Mouse (Mus musculus) lung, postnatal 0 days (tissue): ENCODE data around the gene Arsa. TPM values are rescaled to one million over a fixed set of nuclear protein-coding genes. Genes with fewer than 3 reads are reported as not detected.
A peak's percentile ranks its signal among the peaks of the same experiment; 100 is the strongest.

Source experiments
- ATAC-seq: fragments of 200-750 bp; cut with Nextera tagmentation; 2 replicates; pipeline ENCODE4 v1.8.0; 2017; ENCODE audit warnings: moderate library complexity
- DNase-seq: peaks from one replicate; pipeline ENCODE4 v3.0.0-alpha.2; 2016; ENCODE audit warnings: low spot score
- H3K27ac ChIP-seq: fragments of 300-500 bp; sonication (generic); 2 replicates; pipeline ENCODE4 v1.5.1; 2014; ENCODE audit warnings: antibody characterized with exemption, mild to moderate bottlenecking, low read length, mixed read lengths
- H3K27me3 ChIP-seq: fragments of 300-500 bp; sonication (generic); replicated peaks from 2 replicates; pipeline ENCODE4 v1.6.1; 2014; ENCODE audit warnings: low read length, mixed read lengths; ENCODE audit not compliant: insufficient read depth
- H3K36me3 ChIP-seq: fragments of 300-500 bp; sonication (generic); 2 replicates; pipeline ENCODE4 v1.6.1; 2014; ENCODE audit warnings: low read length, mixed read lengths; ENCODE audit not compliant: insufficient read depth
- H3K4me1 ChIP-seq: fragments of 300-500 bp; sonication (generic); 2 replicates; pipeline ENCODE4 v1.6.1; 2014; ENCODE audit warnings: antibody characterized with exemption, low read depth, low read length, mixed read lengths; ENCODE audit not compliant: insufficient read depth
- H3K4me2 ChIP-seq: fragments of 300-500 bp; sonication (generic); replicated peaks from 2 replicates; pipeline ENCODE4 v1.6.1; 2014; ENCODE audit warnings: low read depth, mild to moderate bottlenecking, low read length, moderate library complexity, mixed read lengths
- H3K4me3 ChIP-seq: fragments of 300-500 bp; sonication (generic); 2 replicates; pipeline ENCODE4 v1.5.1; 2014; ENCODE audit warnings: low read depth, low read length
- H3K9ac ChIP-seq: fragments of 300-500 bp; sonication (generic); replicated peaks from 2 replicates; pipeline ENCODE4 v1.6.1; 2014; ENCODE audit warnings: low read depth, mild to moderate bottlenecking
- H3K9me3 ChIP-seq: fragments of 300-500 bp; sonication (generic); 2 replicates; pipeline ENCODE4 v1.6.1; 2016; ENCODE audit warnings: low read length, mixed read lengths
- CTCF ChIP-seq: IDR thresholded peaks from 2 replicates; pipeline ENCODE4 v1.5.1; 2016; ENCODE audit warnings: antibody characterized with exemption, mild to moderate bottlenecking
- EP300 ChIP-seq: IDR thresholded peaks from 2 replicates; pipeline ENCODE4 v1.6.1; 2016; ENCODE audit warnings: antibody characterized with exemption, mild to moderate bottlenecking, control low read depth
- WGBS: fragments of 180-500 bp; shearing (Covaris S2); extraction: QIAGEN DNeasy Blood & Tissue Kit; methylation state at CpG from one replicate; pipeline ENCODE4 v1.1.7; 2014; 5-methylcytosine and 5-hydroxymethylcytosine counted together
- polyA plus RNA-seq: library from polyadenylated mRNA; unstranded; fragments of >200 nt; fragmentation: Nextera tagmentation; extraction: Ambion mirVana; gene quantifications from 2 replicates; pipeline ENCODE4 v1.2.1, GENCODE M21; 2015

Gene Arsa
- polyA plus RNA-seq, 1 experiment from 2014 or later, result 22.4 TPM

DNA sequence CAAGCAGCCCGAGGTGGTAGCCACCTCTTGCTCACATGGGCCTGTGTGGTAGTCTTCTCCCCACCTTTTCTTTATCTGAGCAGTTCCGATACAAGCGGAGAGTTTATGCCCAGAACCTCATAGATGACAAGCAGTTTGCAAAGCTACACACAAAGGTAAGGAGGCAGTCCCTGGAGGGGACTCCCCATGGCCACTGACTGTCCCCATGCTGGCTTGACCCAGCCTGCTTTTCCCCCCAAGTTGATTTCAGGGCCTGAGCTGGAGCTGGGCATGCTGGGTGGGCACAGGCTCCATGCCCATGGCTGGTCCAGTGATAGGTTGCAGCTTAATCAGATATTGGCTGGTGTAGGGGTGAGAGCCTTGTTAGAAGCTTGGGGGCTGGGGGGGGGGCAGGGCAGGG lies 24.1 kb upstream of the Arsa start:
- DNase-seq (no peak), ATAC-seq (no peak)
- WGBS, result 94% methylated on average over 3 of the region's 3 CpGs
- no peak overlapping the region for H3K4me3 ChIP-seq
- H3K4me2 ChIP-seq, result peak overlapping the region; percentile 94; the same call in 1 of the 2 replicates
- H3K27ac ChIP-seq, result no peak overlapping the region
- no peak overlapping the region for H3K9ac ChIP-seq
- H3K4me1 ChIP-seq, result no peaks in the 10 kb centered on the region
- peaks cover 8% of the 10 kb centered on the region; the same call in 1 of the 2 replicates for H3K27me3 ChIP-seq
- TF ChIP-seq EP300 (no peak), CTCF (no peak)
- H3K36me3 ChIP-seq, result peaks cover 4% of the 10 kb centered on the region; the same call in 1 of the 2 replicates
- H3K9me3 ChIP-seq, result no peaks in the 10 kb centered on the region

DNA sequence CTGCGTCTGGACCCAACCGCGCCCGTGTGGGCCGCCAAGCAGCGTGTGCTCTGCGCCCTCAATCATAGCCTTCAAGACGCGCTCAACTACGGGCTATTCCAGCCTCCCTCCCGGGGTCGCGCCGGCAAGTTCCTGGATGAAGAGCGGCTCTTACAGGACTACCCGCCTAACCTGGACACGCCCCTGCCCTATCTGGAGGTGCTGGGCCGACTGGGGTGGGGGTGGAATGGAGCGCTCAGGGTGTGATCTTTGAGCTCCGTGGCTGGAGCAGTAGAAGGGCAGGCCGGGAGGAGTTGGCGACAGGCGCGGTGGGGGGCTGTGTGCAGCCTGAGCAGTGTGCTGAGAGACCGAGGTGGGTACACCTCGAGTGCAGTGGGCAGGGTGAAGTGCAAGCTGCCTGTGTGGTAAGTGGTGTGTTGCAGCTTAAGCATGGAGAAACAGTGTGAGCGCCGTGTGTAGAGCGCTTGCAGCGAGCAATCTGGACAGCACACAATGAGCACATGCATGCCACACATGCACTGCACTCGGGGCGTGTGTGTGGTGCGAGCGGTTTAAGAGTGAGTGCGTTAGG lies 23.1 kb upstream of the Arsa start:
- DNase-seq (peak; percentile 13), ATAC-seq (no peak)
- Histone ChIP-seq H3K36me3 (peaks cover 4% of the 10 kb centered on the region; the same call in 1 of the 2 replicates), H3K4me3 (peak overlapping the region; percentile 63), H3K27ac (no peak overlapping the region), H3K27me3 (peaks cover 8% of the 10 kb centered on the region; the same call in 1 of the 2 replicates), H3K4me2 (peak overlapping the region; percentile 94), H3K9me3 (no peaks in the 10 kb centered on the region), H3K4me1 (no peaks in the 10 kb centered on the region), H3K9ac (no peak overlapping the region)
- 1% methylated on average over 35 of the region's 35 CpGs for WGBS
- TF ChIP-seq CTCF (no peak), EP300 (no peak)

DNA sequence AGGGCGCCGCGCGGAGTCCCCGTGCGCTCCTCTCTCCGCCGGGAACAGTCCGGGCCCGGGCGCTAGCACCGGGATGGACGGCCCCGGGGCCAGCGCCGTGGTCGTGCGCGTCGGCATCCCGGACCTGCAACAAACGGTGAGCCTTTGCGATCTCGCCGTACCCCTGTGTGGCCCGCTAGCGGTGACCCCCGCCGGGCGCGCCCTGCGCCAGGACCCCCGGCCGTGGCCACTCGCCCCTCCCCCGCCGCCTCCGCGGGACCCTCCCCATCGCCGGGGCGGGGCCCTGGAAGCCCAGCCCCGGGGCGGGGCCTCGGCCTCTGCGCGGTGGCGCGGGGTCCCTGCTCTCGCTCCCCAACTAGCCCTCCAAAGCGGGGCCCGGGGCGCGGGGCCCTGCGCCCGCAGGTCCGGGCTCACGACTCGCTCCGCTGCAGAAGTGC lies 22.6 kb upstream of the Arsa start:
- 0 out of 2 replicates have a peak overlapping the region, but pooled peaks have one; percentile 89 for H3K27ac ChIP-seq
- DNase-seq, result no peak

DNA sequence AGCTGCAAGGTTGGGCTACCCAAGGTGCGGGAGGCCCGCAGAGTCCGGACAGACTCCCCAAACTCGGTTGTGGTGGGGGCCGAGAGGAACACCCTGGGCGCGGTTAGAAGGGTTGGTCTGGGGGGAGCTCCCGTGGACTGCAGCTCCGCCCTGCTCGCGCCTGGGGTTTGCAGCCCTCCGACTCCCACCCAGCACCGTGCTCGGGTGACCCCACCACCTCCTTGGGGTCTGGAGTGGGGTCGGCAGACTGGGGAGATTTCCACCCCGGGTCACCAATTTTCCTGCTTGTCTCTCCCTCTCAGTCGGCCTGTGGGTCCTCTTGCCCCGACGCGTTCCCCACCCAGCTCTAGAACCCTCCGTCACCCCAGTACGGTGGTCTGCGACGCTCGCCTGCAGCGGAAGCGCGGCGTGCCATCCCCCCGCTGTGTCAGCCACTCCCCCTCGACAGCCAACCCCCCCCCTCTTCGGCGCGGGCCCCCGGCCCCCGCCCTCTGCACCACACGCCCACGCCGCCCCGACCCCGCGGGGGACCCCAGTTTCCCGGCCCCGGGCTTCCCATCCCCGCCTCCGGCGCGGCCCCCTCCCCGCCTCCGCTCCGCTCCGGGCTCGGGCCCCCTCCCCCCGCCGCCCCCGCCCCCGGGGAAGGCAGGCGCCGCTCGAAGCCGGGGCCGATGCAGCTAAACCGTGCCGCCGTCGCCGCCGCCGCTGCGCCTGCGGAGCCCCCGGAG lies 21.9 kb upstream of the Arsa start, which contains the start of gene Shank3:
Gene Shank3 (plus strand): TSS at position 663 of the 728 bp plus-strand sequence.
- Histone ChIP-seq H3K36me3 (peaks cover 4% of the 10 kb centered on the region; the same call in 1 of the 2 replicates), H3K4me2 (peak within 1 kb of the TSS; percentile 94), H3K9ac (peak within 1 kb of the TSS; percentile 51), H3K9me3 (no peaks in the 10 kb centered on the region), H3K4me1 (no peaks in the 10 kb centered on the region), H3K27me3 (peaks cover 8% of the 10 kb centered on the region; the same call in 1 of the 2 replicates), H3K4me3 (peak within 1 kb of the TSS; percentile 63), H3K27ac (peak within 1 kb of the TSS; percentile 89)
- WGBS, result 2% methylated on average over 44 of the region's 72 CpGs
- DNase-seq (peak; percentile 17), ATAC-seq (peak; percentile 5; the same call in 1 of the 2 replicates)
- TF ChIP-seq EP300 (no peak), CTCF (no peak)

More for the DNA sequence above, 22.6 kb upstream of the Arsa start:
- peaks cover 8% of the 10 kb centered on the region; the same call in 1 of the 2 replicates for H3K27me3 ChIP-seq
- TF ChIP-seq CTCF, result no peak
- TF ChIP-seq EP300, result no peak
- H3K4me3 ChIP-seq, result peak overlapping the region; percentile 63
- H3K36me3 ChIP-seq, result peaks cover 4% of the 10 kb centered on the region; the same call in 1 of the 2 replicates
- under 1% methylated on average over 27 of the region's 60 CpGs for WGBS
- peak overlapping the region; percentile 51 for H3K9ac ChIP-seq
- H3K9me3 ChIP-seq, result no peaks in the 10 kb centered on the region
- peak; percentile 21 for ATAC-seq
- no peaks in the 10 kb centered on the region for H3K4me1 ChIP-seq
- H3K4me2 ChIP-seq, result peak overlapping the region; percentile 94

GRCm38 (mm10) chr15:89498049-89498960 lies 21.1 kb upstream of the Arsa start:
- Histone ChIP-seq H3K9me3 (no peaks in the 10 kb centered on the region), H3K4me1 (no peaks in the 10 kb centered on the region), H3K4me3 (peak overlapping the region; percentile 63), H3K27ac (peak overlapping the region; percentile 89), H3K27me3 (peaks cover 8% of the 10 kb centered on the region; the same call in 1 of the 2 replicates), H3K9ac (peak overlapping the region; percentile 51), H3K4me2 (peak overlapping the region; percentile 94), H3K36me3 (no peaks in the 10 kb centered on the region)
- DNase-seq (peak; percentile 34), ATAC-seq (peak; percentile 36)
- TF ChIP-seq CTCF (no peak), EP300 (no peak)
- 3% methylated on average over 39 of the region's 41 CpGs for WGBS
